Mouse (Mus musculus) thymus, adult 2 months (tissue): ENCODE data around the gene Srrm4.

Source experiments
- CTCF ChIP-seq: fragments of 200-500 bp; IDR thresholded peaks from 2 replicates; pipeline ENCODE4 v1.5.1; 2012; ENCODE audit warnings: mild to moderate bottlenecking, control low read depth, low read length, moderate library complexity, borderline replicate concordance; ENCODE audit not compliant: control insufficient read depth, poor library complexity, insufficient read depth; ENCODE audit errors: extremely low read depth
- POLR2A ChIP-seq: fragments of 200-500 bp; IDR thresholded peaks from 2 replicates; pipeline ENCODE4 v1.6.1; 2012; ENCODE audit warnings: mild to moderate bottlenecking, low read length, control low read depth, moderate library complexity; ENCODE audit not compliant: control insufficient read depth, poor library complexity, insufficient read depth; ENCODE audit errors: extremely low read depth

- TF ChIP-seq POLR2A, result no peak
- TF ChIP-seq CTCF, result no peak
Observed at GRCm38 (mm10) chr5:116497205-116497604, 94.4 kb downstream of the Srrm4 start.
